Mouse (Mus musculus) cerebellum, postnatal 14 days (tissue): ENCODE data around the gene Igdcc4.
"Not testable (repeated sequence)": the region's sequence is repeated elsewhere in the genome, so short reads cannot be mapped to it uniquely, and the experiment has no call there.

Source experiments
- DNase-seq, 2 experiments: peaks; one replicate each; pipeline ENCODE4 v3.0.0; 2021; ENCODE audit warnings: mixed read lengths in 2 of 2

Gene Igdcc4

GRCm38 (mm10) chr9:65100991-65101685, at the start of gene Igdcc4:
Gene Igdcc4, plus strand, starts transcription at chr9:65101486.
- peak; percentile 53 to 55 for DNase-seq

- DNase-seq, result no peak
Observed at GRCm38 (mm10) chr9:65064251-65064650, 37.0 kb upstream of the Igdcc4 start.

- DNase-seq, result no peak
Observed at GRCm38 (mm10) chr9:65070587-65070986, 30.7 kb upstream of the Igdcc4 start.

- no peak for DNase-seq
Observed at GRCm38 (mm10) chr9:65073555-65073954, 27.7 kb upstream of the Igdcc4 start.

GRCm38 (mm10) chr9:65074251-65074650, 27.0 kb upstream of the Igdcc4 start:
- no peak for DNase-seq

GRCm38 (mm10) chr9:65074855-65075493, 26.3 kb upstream of the Igdcc4 start:
- no peak for DNase-seq

- no peak for DNase-seq
Observed at GRCm38 (mm10) chr9:65077536-65077935, 23.8 kb upstream of the Igdcc4 start.

GRCm38 (mm10) chr9:65080141-65080540, 21.1 kb upstream of the Igdcc4 start:
- not testable (repeated sequence) for DNase-seq

GRCm38 (mm10) chr9:65083075-65083765, 18.1 kb upstream of the Igdcc4 start:
- no peak for DNase-seq

GRCm38 (mm10) chr9:65084198-65084807, 17.0 kb upstream of the Igdcc4 start:
- no peak for DNase-seq

- no peak for DNase-seq
Observed at GRCm38 (mm10) chr9:65085270-65085669, 16.0 kb upstream of the Igdcc4 start.

- peak; percentile 32 to 43 for DNase-seq
Observed at GRCm38 (mm10) chr9:65086801-65087200, 14.5 kb upstream of the Igdcc4 start.

- DNase-seq, result peak; percentile 66 to 81
Observed at GRCm38 (mm10) chr9:65087490-65087889, 13.8 kb upstream of the Igdcc4 start.

- peak; percentile 60 to 80 for DNase-seq
Observed at GRCm38 (mm10) chr9:65094237-65094636, 7.0 kb upstream of the Igdcc4 start.

GRCm38 (mm10) chr9:65101686-65102376, 545 bp downstream of the Igdcc4 start:
- DNase-seq, result peak; percentile 40 to 61

- peak; percentile 57 to 77 for DNase-seq
Observed at GRCm38 (mm10) chr9:65102377-65103172, 1.3 kb downstream of the Igdcc4 start.

GRCm38 (mm10) chr9:65103173-65103752, 2.0 kb downstream of the Igdcc4 start:
- peak; percentile 27 to 52 for DNase-seq

- DNase-seq, result no peak
Observed at GRCm38 (mm10) chr9:65106821-65107220, 5.5 kb downstream of the Igdcc4 start.

GRCm38 (mm10) chr9:65107893-65108292, 6.6 kb downstream of the Igdcc4 start:
- DNase-seq, result no peak

GRCm38 (mm10) chr9:65109132-65110072, 8.1 kb downstream of the Igdcc4 start:
- DNase-seq, result peak; percentile 45 to 62
